Mouse (Mus musculus): ENCODE data around the gene Plppr3.
"Not testable (repeated sequence)": the region's sequence is repeated elsewhere in the genome, so short reads cannot be mapped to it uniquely, and the experiment has no call there.

Plppr3 gene

DNA sequence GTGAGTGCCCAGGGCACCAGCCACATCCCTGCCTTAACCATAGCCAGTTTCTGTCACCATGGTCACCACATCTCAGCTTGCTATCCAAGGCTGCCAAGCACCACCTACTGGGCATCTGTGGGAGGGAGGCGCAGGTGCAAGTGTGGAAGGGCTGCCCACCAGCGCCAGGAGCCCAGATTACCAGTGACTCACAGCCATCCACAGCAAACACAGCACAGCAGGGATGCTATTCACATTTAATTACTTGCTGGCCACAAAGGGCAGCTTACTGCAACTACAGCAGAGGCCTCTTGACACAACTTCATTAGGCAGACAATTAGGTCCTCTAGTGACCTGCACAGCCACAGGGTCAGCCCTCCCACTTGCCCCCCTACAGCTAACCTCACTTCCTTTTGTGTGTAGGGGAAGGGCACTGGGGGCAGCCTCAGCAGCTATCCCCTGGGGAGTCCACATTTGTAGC, 26.5 kb upstream of the Plppr3 start:
- DNase-seq (ENCODE audit: low read depth, low spot score): peak; percentile 95

GRCm38 (mm10) chr10:79897316-79898245, 23.1 kb upstream of the Plppr3 start:
- DNase-seq (ENCODE audit: low read depth, low spot score): no peak

GRCm38 (mm10) chr10:79896814-79897213, 22.4 kb upstream of the Plppr3 start:
- DNase-seq (ENCODE audit: low read depth, low spot score): no peak

GRCm38 (mm10) chr10:79896306-79896705, 21.9 kb upstream of the Plppr3 start:
- no peak for DNase-seq (ENCODE audit: low read depth, low spot score)

- peak; percentile 79 for DNase-seq (ENCODE audit: low read depth, low spot score)
Measured at GRCm38 (mm10) chr10:79892451-79893118, 18.2 kb upstream of the Plppr3 start.

- DNase-seq (ENCODE audit: low read depth, low spot score): no peak
Measured at GRCm38 (mm10) chr10:79890670-79891069, 16.2 kb upstream of the Plppr3 start, which contains the start of gene Cfd. Cfd (plus strand) TSS chr10:79890853.

- DNase-seq (ENCODE audit: low read depth, low spot score): no peak
Measured at GRCm38 (mm10) chr10:79889386-79889785, 15.0 kb upstream of the Plppr3 start.

- DNase-seq (ENCODE audit: low read depth, low spot score): no peak
Measured at GRCm38 (mm10) chr10:79886611-79887010, 12.2 kb upstream of the Plppr3 start.

- DNase-seq (ENCODE audit: low read depth, low spot score): no peak
Measured at GRCm38 (mm10) chr10:79886054-79886453, 11.6 kb upstream of the Plppr3 start, which contains the start of gene Elane. Elane (plus strand) TSS chr10:79886247.

- DNase-seq (ENCODE audit: low read depth, low spot score): not testable (repeated sequence)
Measured at GRCm38 (mm10) chr10:79884938-79885337, 10.5 kb upstream of the Plppr3 start.

GRCm38 (mm10) chr10:79884446-79884845, 10.0 kb upstream of the Plppr3 start:
- no peak for DNase-seq (ENCODE audit: low read depth, low spot score)

DNA sequence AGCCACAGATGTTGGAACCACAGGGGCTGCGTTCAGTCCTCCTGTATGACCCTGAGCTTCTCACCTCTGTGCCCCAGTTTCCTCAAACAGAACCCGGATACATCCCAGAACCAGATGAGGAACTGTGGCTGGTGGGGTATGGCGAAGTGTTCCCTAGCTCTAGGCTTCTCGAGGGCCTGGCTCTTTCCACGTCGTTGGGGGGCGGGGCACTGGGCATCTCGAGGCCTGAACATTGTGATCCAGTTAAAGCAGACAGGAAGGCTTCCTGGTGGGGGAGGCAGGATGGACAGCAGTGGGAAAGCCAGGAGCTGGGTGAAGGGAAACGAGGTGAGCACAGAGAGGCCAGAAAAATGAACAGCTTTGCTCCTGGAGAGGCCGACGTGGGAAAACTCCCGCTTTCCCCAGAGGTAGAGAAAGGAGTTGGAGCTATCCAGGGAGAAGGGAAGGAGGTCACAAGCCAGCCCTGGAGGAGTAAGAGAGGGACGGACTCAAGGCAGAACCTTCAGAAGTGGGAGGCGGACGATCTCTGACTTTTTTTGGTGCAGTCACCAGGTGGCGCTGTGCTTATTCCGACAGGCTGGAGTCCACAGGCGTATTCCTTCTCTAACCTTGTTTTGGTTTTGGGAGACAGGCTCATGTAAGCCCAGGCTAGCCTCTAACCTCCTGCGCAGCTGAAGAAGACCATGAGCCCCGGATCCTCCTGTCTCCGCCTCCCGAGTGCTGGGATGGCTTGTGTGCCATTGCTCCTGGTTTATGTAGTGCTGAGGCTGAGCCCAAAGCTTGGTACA, 9.1 kb upstream of the Plppr3 start:
- peak; percentile 94 for DNase-seq (ENCODE audit: low read depth, low spot score)

- no peak for DNase-seq (ENCODE audit: low read depth, low spot score)
Measured at GRCm38 (mm10) chr10:79881981-79882380, 7.5 kb upstream of the Plppr3 start.

GRCm38 (mm10) chr10:79880721-79881120, 6.3 kb upstream of the Plppr3 start:
- peak; percentile 34 for DNase-seq (ENCODE audit: low read depth, low spot score)

- DNase-seq (ENCODE audit: low read depth, low spot score): no peak
Measured at GRCm38 (mm10) chr10:79879527-79879926, 5.1 kb upstream of the Plppr3 start.

DNA sequence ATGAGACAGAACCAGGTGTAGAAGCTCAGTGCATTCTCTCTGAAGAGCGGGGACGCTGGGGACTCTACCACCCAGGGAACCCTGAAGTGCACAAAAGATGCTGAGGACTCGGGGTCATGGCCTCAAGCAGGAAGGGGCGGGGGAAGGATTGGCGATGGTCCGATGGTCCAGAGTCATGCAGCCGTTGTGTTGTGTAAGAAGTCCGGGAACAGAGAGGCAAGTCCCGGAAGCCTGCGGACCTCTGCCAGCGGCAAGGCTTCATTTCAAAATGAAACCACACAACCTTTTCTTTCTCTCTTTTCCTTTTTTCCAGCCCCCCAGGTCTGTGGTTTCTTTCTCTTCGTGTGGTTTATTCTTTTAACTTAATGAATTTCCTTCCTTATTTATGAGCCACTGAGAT, 3.3 kb upstream of the Plppr3 start:
- DNase-seq (ENCODE audit: low read depth, low spot score): no peak

DNA sequence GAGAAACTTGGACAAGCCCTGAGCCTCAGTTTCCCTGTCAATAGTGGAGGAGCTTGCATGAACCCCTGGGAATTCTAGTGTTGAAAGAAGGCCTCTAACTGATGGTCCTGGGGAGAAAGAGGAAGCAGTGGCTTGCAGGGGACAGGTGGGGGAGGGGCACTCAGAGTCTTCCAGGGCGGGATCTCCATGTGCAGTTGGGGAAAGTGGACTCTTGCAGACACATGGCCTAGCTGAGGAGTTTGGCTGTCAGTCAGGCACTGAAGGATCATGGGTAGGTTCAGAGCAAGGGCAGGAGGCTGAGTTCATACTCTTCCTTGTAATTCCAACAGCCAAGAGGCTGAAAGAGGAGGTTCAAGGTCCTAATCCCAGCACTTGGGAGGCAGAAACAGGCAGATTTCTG, 2.7 kb upstream of the Plppr3 start:
- no peak for DNase-seq (ENCODE audit: low read depth, low spot score)

GRCm38 (mm10) chr10:79873715-79874289, 632 bp downstream of the Plppr3 start:
- peak; percentile 34 for DNase-seq (ENCODE audit: low read depth, low spot score)

- DNase-seq (ENCODE audit: low read depth, low spot score): peak; percentile 34
Measured at GRCm38 (mm10) chr10:79873313-79873712, 1.1 kb downstream of the Plppr3 start.

GRCm38 (mm10) chr10:79872862-79873261, 1.6 kb downstream of the Plppr3 start:
- no peak for DNase-seq (ENCODE audit: low read depth, low spot score)

GRCm38 (mm10) chr10:79871845-79872244, 2.6 kb downstream of the Plppr3 start:
- DNase-seq (ENCODE audit: low read depth, low spot score): peak; percentile 62

Data from brain, adult 2 months (tissue).